Mouse (Mus musculus): Measurements from ENCODE around the gene Txnrd3.

Gene Txnrd3

DNA sequence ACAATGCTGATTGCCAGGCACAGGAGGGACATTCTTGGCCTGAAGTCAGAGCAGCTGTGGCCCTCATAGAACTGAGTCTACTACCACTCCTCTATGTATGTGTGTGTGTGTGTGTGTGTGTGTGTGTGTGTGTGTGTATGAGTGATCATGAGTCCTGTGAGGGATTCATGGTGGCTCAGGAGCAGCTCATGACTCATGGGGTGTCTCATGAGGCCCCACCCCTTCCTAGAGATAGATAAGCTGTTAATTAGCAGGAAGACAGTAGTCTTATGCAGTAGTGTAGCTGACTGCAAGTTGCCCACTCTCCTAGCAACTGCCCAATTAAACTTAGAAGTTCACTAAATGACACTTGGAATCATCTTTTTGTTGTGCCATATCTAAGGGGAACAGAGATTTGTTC lies 8.0 kb downstream of the Txnrd3 start:
- no peak for ATAC-seq (ENCODE audit: insufficient number of reproducible peaks, low FRiP score, low TSS enrichment)

DNA sequence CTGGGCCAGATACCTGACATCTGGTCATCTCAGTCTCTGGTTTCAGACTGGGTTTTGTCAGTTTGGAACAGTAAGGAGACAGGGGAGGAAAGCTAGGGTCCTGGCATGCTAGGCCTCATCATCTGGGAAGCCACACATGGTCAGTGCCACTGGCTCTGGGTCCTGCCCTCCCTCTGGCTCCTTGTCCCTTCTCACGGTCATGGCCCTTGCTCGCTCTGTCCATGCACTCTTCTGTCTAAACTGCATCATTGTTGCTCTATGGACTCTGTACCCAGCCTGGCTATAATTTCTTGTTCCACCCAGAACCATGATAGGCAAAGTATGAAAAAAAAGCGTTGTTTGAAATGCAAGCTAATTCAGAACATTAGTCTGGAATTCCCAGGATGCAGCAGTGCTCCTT lies 11.2 kb downstream of the Txnrd3 start:
- ATAC-seq (ENCODE audit: insufficient number of reproducible peaks, low FRiP score, low TSS enrichment) = no peak

GRCm38 (mm10) chr6:89658342-89658741 lies 14.6 kb downstream of the Txnrd3 start:
- ATAC-seq (ENCODE audit: insufficient number of reproducible peaks, low FRiP score, low TSS enrichment) = no peak

DNA sequence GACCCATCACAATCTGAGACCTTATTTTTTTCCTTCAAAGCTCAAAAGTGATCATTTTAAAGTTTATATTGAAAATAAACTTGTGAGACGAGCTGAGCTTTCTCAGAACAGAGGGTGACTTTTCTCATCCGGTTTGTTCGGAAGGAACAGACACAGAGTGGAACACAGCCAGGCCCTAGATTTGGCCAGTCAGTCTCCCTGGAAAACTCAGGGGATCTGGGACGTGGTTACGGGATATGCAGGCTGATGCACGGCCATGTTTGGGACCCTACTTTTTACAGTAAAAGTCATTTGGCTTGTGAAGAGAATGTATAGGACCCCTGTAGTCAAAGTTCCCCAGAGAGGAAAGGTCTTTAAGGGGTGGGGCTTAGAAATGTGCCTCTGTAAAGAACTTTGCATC lies 15.1 kb downstream of the Txnrd3 start:
- ATAC-seq (ENCODE audit: insufficient number of reproducible peaks, low FRiP score, low TSS enrichment) = no peak

GRCm38 (mm10) chr6:89659692-89660423 lies 16.1 kb downstream of the Txnrd3 start:
- no peak for ATAC-seq (ENCODE audit: insufficient number of reproducible peaks, low FRiP score, low TSS enrichment)

DNA sequence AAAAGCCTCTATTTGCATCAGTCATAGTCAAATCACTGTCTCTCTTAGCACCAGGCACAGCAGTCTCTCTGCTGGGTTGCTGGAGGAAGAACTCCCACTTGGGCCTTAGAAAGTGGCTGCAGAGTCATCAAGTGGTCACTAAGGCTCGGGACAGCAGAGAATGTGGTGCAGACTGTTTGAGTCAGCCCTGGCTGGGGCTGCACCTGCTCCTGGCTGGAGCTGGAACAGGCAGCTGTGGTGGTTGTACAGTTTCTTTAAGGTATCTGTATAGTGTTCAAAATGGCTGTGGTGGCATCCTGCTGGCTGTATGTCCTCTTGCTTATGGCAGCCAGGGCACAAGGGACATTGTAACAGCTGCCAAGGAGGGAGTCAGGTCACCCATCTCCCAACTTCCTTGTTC lies 16.7 kb downstream of the Txnrd3 start:
- no peak for ATAC-seq (ENCODE audit: insufficient number of reproducible peaks, low FRiP score, low TSS enrichment)

- ATAC-seq (ENCODE audit: insufficient number of reproducible peaks, low FRiP score, low TSS enrichment) = no peak
Measured at GRCm38 (mm10) chr6:89662521-89662920, 18.7 kb downstream of the Txnrd3 start.

GRCm38 (mm10) chr6:89665155-89665554 lies 21.4 kb downstream of the Txnrd3 start:
- ATAC-seq (ENCODE audit: insufficient number of reproducible peaks, low FRiP score, low TSS enrichment) = no peak

- no peak for ATAC-seq (ENCODE audit: insufficient number of reproducible peaks, low FRiP score, low TSS enrichment)
Measured at GRCm38 (mm10) chr6:89665667-89666066, 21.9 kb downstream of the Txnrd3 start.

DNA sequence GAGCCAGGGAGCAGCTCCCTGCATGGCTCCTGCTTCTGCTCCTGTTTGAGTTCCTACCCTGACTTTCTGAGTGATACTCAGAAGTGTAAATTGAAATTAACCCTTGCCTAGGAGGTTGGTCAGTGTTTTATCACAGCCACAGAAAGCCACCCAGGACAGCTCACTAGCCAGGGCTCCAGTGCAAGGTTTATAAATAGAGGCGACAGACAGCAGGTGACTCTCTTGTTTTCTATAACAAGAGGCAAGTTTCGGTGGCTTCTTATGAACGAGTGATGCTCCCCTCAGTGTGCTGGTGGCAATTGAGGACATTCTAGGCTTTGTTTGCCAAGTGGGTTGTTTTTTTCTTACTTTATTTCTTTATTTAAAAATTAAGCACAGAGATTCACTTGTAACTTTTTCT lies 23.2 kb downstream of the Txnrd3 start:
- no peak for ATAC-seq (ENCODE audit: insufficient number of reproducible peaks, low FRiP score, low TSS enrichment)

DNA sequence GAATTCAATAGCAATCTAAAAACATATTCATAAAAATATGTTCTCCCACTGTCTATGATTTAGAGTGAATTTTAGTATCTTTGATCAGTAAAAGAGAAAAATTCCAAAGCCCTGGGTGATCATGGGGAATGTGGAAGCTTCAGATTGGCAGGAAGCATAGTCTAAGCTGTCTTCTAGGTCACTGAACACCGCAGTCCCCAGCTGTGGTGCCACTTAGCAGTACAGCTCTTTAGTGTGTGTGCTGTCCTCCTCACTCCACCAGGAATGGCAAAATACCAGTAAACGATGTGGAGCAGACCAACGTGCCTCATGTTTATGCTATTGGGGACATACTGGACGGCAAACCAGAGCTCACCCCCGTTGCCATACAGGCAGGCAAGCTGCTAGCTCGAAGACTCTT lies 25.8 kb downstream of the Txnrd3 start:
- ATAC-seq (ENCODE audit: insufficient number of reproducible peaks, low FRiP score, low TSS enrichment) = no peak

DNA sequence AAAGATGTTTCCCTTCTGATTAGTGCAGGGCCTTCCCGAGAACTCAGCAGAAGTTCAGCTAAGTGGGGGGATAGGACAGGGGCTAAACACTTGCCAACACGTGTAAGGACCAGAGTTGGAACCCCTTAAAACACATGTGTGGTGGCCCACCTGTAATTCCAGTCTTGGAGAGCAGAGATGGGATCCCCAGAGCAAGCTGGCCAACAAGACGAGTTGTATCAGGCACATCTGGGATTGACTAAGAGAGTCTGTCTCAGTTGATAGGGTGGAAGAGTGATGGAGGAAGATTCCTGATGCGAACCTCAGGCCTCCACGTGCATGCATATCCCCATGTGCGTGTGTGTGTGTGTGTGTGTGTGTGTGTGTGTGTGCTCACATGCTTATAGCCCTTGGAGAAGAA lies 27.6 kb downstream of the Txnrd3 start:
- no peak for ATAC-seq (ENCODE audit: insufficient number of reproducible peaks, low FRiP score, low TSS enrichment)

DNA sequence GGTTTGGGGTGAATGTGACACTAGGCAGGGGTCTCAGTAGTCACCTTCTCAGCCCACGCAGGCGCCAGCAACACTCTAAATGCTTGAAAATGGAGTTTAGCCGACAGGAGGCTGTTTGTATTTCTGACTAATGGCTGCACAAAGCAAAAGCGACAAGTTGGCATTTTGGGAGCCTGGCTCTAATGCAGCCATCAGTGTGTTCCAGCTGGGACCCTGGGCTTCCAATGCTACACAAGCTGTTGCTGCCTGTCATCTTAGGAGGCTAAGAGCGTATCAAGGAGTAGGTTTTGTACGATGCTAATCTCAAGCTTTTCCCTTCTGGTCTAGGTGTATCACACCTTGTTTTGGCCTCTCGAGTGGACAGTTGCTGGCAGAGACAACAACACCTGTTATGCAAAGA lies 28.9 kb downstream of the Txnrd3 start:
- ATAC-seq (ENCODE audit: insufficient number of reproducible peaks, low FRiP score, low TSS enrichment) = no peak

DNA sequence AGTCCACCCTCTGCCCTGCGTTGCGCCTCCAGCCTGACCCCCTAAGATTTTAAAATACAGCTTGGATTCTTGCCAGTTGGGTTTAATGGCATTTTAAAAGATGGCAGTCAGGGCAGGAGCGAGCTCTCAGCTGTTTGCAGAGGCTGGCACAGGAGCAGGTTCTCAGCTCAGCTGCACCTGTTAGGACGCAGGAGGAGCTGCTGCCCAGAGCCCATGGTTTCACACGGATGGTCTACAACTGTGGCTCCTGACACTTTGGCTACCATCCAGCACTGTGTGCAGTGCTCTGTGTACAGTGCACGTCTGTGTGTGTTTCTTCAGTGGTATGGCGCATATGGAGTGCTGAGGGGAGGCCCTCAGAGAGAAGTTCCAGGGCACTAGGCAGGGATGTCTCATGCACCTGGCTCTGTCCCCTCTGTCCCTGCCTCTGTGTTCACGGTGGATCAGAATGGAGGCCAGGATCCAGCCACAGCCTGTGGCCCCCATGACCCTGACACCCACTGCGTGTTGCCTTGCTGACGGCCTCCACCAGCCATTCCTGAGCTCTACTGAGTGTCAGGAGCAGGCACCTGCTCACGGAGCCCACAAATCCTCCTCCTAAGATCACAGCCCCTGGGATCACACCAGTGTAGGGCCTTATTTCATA lies 29.5 kb downstream of the Txnrd3 start:
- ATAC-seq (ENCODE audit: insufficient number of reproducible peaks, low FRiP score, low TSS enrichment) = peak; percentile 40; the same call in 1 of the 2 replicates

GRCm38 (mm10) chr6:89678522-89678921 lies 34.7 kb downstream of the Txnrd3 start:
- ATAC-seq (ENCODE audit: insufficient number of reproducible peaks, low FRiP score, low TSS enrichment) = no peak

DNA sequence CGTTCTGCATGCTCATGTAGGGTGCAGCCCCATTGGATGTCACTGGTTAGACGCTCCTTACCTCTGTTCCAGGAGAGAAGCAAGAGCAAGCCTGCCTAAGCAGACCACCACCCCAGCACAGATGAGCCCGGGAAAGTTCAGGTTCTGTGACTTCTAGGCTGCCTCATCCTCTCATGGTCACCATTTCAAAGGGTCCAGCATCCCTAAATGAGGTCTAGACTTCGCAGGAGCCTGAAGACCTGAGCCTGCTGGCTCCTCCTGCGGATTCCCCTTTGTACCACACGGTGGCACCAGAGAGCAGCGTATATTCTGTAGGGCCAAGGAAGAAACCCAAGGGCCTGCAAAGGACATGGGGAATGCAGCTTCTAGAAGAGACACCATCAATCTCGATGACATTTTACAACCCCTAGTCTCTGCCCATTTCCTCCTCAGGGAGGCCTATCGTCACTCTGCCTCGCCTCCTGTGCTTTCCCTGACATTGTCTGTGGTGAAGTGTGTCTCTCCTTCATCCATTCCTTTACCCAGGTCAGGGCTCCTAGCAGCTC lies 35.6 kb downstream of the Txnrd3 start:
- ATAC-seq (ENCODE audit: insufficient number of reproducible peaks, low FRiP score, low TSS enrichment) = peak; percentile 78

DNA sequence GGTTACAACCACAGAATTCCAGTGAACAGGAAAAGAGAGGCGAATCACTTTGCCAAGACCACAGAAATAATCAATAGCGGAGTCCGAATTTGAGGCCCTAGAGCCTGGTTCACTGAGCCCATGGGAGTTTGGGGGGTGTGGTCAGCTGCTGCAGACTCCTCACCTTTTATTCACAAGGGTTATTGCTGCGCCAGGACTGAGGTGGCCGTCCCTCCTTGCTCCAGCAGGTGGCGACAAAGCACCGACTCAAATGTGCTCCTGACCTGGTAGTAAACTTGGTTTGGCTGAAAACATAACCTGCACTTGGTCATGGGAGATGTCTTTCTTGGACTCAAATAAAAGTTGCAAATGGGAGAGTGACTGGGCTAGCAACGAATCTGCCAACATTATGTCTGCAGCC lies 36.4 kb downstream of the Txnrd3 start:
- peak; percentile 75 for ATAC-seq (ENCODE audit: insufficient number of reproducible peaks, low FRiP score, low TSS enrichment)

GRCm38 (mm10) chr6:89684231-89684630 lies 40.4 kb downstream of the Txnrd3 start:
- no peak for ATAC-seq (ENCODE audit: insufficient number of reproducible peaks, low FRiP score, low TSS enrichment)

DNA sequence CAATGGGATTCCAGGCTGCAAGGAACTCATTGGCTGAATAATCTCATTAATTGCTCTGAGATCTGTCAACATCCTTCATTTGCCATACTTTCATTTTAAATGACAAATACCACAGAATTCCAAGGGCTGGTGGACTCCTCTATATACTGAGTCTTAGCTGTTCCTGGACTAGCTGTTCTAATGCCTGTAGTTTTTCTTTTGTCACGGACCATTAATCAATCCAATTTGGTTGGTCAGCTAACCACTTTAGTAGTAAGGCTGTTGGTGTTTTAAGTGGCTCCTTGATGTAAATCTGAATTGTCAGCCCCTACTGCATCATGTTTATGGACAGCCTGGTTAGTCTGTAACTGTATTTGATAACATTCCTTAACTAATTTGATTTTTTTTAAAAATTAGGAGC lies 43.3 kb downstream of the Txnrd3 start:
- ATAC-seq (ENCODE audit: insufficient number of reproducible peaks, low FRiP score, low TSS enrichment) = no peak

- ATAC-seq (ENCODE audit: insufficient number of reproducible peaks, low FRiP score, low TSS enrichment) = no peak
Measured at GRCm38 (mm10) chr6:89706624-89707023, 62.8 kb downstream of the Txnrd3 start.

- ATAC-seq (ENCODE audit: insufficient number of reproducible peaks, low FRiP score, low TSS enrichment) = no peak
Measured at GRCm38 (mm10) chr6:89707240-89707639, 63.5 kb downstream of the Txnrd3 start, which contains the start of gene Vmn1r40. Gene Vmn1r40 (plus strand): TSS chr6:89707540.

- ATAC-seq (ENCODE audit: insufficient number of reproducible peaks, low FRiP score, low TSS enrichment) = no peak
Measured at GRCm38 (mm10) chr6:89718051-89718450, 74.3 kb downstream of the Txnrd3 start.

All from cerebellum, adult (tissue).